17 mouse cellular contexts compared by ENCODE assay signal in the genomic region with DNA sequence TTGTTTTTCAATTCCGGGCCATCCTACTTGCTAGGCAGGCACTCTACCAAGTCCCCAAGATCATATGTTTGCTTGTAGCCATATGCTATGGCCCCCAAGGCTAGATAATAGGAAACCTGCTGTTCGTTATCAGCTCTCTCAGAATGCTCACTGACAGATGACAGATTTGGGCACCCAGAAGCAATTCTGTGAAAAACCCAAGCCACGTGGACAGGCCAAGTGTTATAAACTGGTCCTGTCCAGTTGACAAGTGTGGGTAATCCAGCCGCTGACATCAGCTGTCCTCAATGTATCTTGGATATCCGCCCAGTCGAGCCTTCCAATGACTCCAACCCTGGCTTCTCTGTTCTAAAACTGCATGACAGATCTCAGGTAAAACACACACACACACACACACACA.
DNase-seq lines count a peak whose midpoint lies in the region; ATAC-seq lines count a peak whose summit lies in the region.
"Had no signal": no experiment of that assay in that cellular context is flagged by ENCODE, and none has a peak within 500 bp of the region (broad histone marks: within the 10 kb centered on the region; RNA-seq: fewer than 3 reads in every experiment).

No protein-coding gene starts in this region.

- H3K4me1 ChIP-seq in heart, embryonic 15.5 days (replicated peaks) = peaks cover 17% of the 10 kb centered on the region
- H3K4me1 ChIP-seq: liver, embryonic 13.5 days had no signal

- no peak overlapping the region for H3K4me3 ChIP-seq in heart, embryonic 15.5 days
- H3K4me3 ChIP-seq: kidney, embryonic 15.5 days; limb, embryonic 10.5 days; liver, embryonic 13.5 days; midbrain, embryonic 12.5 days; neural tube, embryonic 12.5 days had no signal

- 30% methylated on average over 6 of the region's 6 CpGs for WGBS in heart, embryonic 15.5 days

- H3K9me3 ChIP-seq in heart, embryonic 15.5 days (replicated peaks) = no peaks in the 10 kb centered on the region
- H3K9me3 ChIP-seq: kidney, embryonic 15.5 days; limb, embryonic 10.5 days; liver, embryonic 13.5 days; midbrain, embryonic 12.5 days; neural tube, embryonic 12.5 days had no signal

- H3K9ac ChIP-seq in heart, embryonic 15.5 days = no peak overlapping the region
- H3K9ac ChIP-seq: kidney, embryonic 15.5 days; liver, embryonic 13.5 days; midbrain, embryonic 12.5 days; neural tube, embryonic 12.5 days had no signal

- H3K27me3 ChIP-seq in heart, embryonic 15.5 days = no peaks in the 10 kb centered on the region
- H3K27me3 ChIP-seq: kidney, embryonic 15.5 days; liver, embryonic 13.5 days; midbrain, embryonic 12.5 days; neural tube, embryonic 12.5 days had no signal

- H3K4me2 ChIP-seq in heart, embryonic 15.5 days = peak overlapping the region; percentile 29
- H3K4me2 ChIP-seq: kidney, embryonic 15.5 days; liver, embryonic 13.5 days had no signal

- DNase-seq in heart, adult 11 months = peak; percentile 74
- no peak for DNase-seq in heart, postnatal 25 days (ENCODE audit: low spot score)
- DNase-seq in Muller cell, postnatal 12 days (ENCODE audit: inconsistent ontology term) = peak; percentile 7
- DNase-seq in adipocyte (ENCODE audit: low spot score) = peak; percentile 3
- no peak for DNase-seq in right cerebral cortex, postnatal 36 days (ENCODE audit: low spot score in 2 of 2)
- DNase-seq in left cerebral cortex, postnatal 14 days (ENCODE audit: low spot score in 2 of 2) = no peak
- no peak for DNase-seq in adrenal gland, postnatal 4 days (ENCODE audit: low spot score in 2 of 2)
- DNase-seq: liver, embryonic 13.5 days; lung, postnatal 14 days; thymus, postnatal 36 days had no signal

- H3K27ac ChIP-seq in heart, embryonic 15.5 days = peak overlapping the region; percentile 63
- H3K27ac ChIP-seq: kidney, embryonic 15.5 days; limb, embryonic 10.5 days; liver, embryonic 13.5 days; midbrain, embryonic 12.5 days; neural tube, embryonic 12.5 days; stomach, postnatal 0 days had no signal

- intact Hi-C loops in heart, postnatal 25 days (cut with DNase I) = no loop called here
- intact Hi-C loops in left cerebral cortex, postnatal 14 days (cut with DNase I) = no loop called here

- no peaks in the 10 kb centered on the region for H3K36me3 ChIP-seq in heart, embryonic 15.5 days
- H3K36me3 ChIP-seq: kidney, embryonic 15.5 days; limb, embryonic 10.5 days; liver, embryonic 13.5 days; midbrain, embryonic 12.5 days; neural tube, embryonic 12.5 days had no signal

- ATAC-seq in heart, embryonic 15.5 days (replicated peaks; ENCODE audit: insufficient number of reproducible peaks, insufficient read depth, low FRiP score, low read depth) = peak; percentile 44; the same call in 1 of the 2 replicates
- ATAC-seq: activated CD4-positive, CD25-positive, alpha-beta regulatory T cell, adult 4 months had no signal

Comparison
In these comparisons a context has a peak if more than half of its experiments do, and no peak if none do; other contexts are left out.
1. DNase-seq: peak in heart, adult 11 months (single experiment), Muller cell, postnatal 12 days (single experiment) and adipocyte (single experiment); none in heart, postnatal 25 days (single experiment), right cerebral cortex, postnatal 36 days (0 of 2), left cerebral cortex, postnatal 14 days (0 of 2) and adrenal gland, postnatal 4 days (0 of 2).